Mouse (Mus musculus) myocyte (in vitro differentiated cells): ENCODE data around the gene Eif2s1. TPM values are rescaled to one million over a fixed set of nuclear protein-coding genes. Genes with fewer than 3 reads are reported as not detected.

Experiments
- H3K27me3 ChIP-seq: one replicate; pipeline ENCODE4 v1.6.1; 2011; ENCODE audit not compliant: control insufficient read depth, insufficient read depth, insufficient read length
- H3K36me3 ChIP-seq: one replicate; pipeline ENCODE4 v1.6.1; 2011; ENCODE audit not compliant: control insufficient read depth, insufficient read depth
- H3K4me2 ChIP-seq: one replicate; pipeline ENCODE4 v1.6.1; 2011; ENCODE audit warnings: low read depth, control low read depth
- H3K4me3 ChIP-seq: one replicate; pipeline ENCODE4 v1.5.1; 2011; ENCODE audit warnings: mild to moderate bottlenecking, control low read depth, moderate library complexity
- H3K79me2 ChIP-seq: one replicate; pipeline ENCODE4 v1.6.1; 2011; ENCODE audit not compliant: control insufficient read depth, insufficient read depth
- H3ac ChIP-seq: one replicate; pipeline ENCODE4 v1.6.1; 2011; ENCODE audit not compliant: control insufficient read depth, insufficient read length
- CEBPB ChIP-seq: IDR thresholded peaks from 2 replicates; pipeline ENCODE4 v1.6.1; 2011; ENCODE audit warnings: mild to moderate bottlenecking, moderate library complexity; ENCODE audit not compliant: poor library complexity, insufficient read depth, severe bottlenecking
- E2F4 ChIP-seq: IDR thresholded peaks from one replicate; pipeline ENCODE4 v1.6.1; 2011; ENCODE audit warnings: mild to moderate bottlenecking, control low read depth, moderate library complexity; ENCODE audit not compliant: insufficient read depth
- MAX ChIP-seq: IDR thresholded peaks from one replicate; pipeline ENCODE4 v1.6.1; 2011; ENCODE audit warnings: low read depth, mild to moderate bottlenecking, control low read depth
- MYOD1 ChIP-seq, 3 experiments: IDR thresholded peaks; one replicate each; pipeline ENCODE4 v1.6.1; 2011; ENCODE audit warnings: control low read depth in 2 of 3, low read depth in 2 of 3, mild to moderate bottlenecking in 2 of 3, moderate library complexity in 1 of 3; ENCODE audit not compliant: insufficient read length in 2 of 3, control insufficient read depth in 1 of 3
- MYOG ChIP-seq, 3 experiments: IDR thresholded peaks; one replicate each; pipeline ENCODE4 v1.6.1; 2011; ENCODE audit warnings: control low read depth in 2 of 3, low read depth in 2 of 3, mild to moderate bottlenecking in 2 of 3; ENCODE audit not compliant: insufficient read length in 2 of 3, control insufficient read depth in 1 of 3, insufficient read depth in 1 of 3
- POLR2A ChIP-seq: IDR thresholded peaks from one replicate; pipeline ENCODE4 v1.6.1; 2011; ENCODE audit warnings: low read depth, mild to moderate bottlenecking, control low read depth, moderate library complexity; ENCODE audit not compliant: insufficient read length
- POLR2AphosphoS2 ChIP-seq: IDR thresholded peaks from one replicate; pipeline ENCODE4 v1.6.1; 2011; ENCODE audit warnings: low read depth, control low read depth; ENCODE audit not compliant: insufficient read length
- REST ChIP-seq: IDR thresholded peaks from one replicate; pipeline ENCODE4 v1.6.1; 2011; ENCODE audit warnings: mild to moderate bottlenecking, control low read depth, moderate library complexity; ENCODE audit not compliant: insufficient read depth, insufficient read length
- SRF ChIP-seq: IDR thresholded peaks from one replicate; pipeline ENCODE4 v1.6.1; 2011; ENCODE audit warnings: low read depth; ENCODE audit not compliant: control insufficient read depth, insufficient read length
- TCF12 ChIP-seq: IDR thresholded peaks from one replicate; pipeline ENCODE4 v1.6.1; 2011; ENCODE audit warnings: mild to moderate bottlenecking, control low read depth; ENCODE audit not compliant: poor library complexity, insufficient read depth, severe bottlenecking
- TCF3 ChIP-seq: IDR thresholded peaks from one replicate; pipeline ENCODE4 v1.6.1; 2011; ENCODE audit warnings: low read depth, control low read depth; ENCODE audit not compliant: insufficient read length
- USF1 ChIP-seq: IDR thresholded peaks from one replicate; pipeline ENCODE4 v1.6.1; 2011; ENCODE audit warnings: low read depth, mild to moderate bottlenecking, control low read depth, moderate library complexity
- polyA plus RNA-seq: library from polyadenylated mRNA; unstranded; fragments of >200 nt; fragmentation: generic; extraction: Trizol; gene quantifications from one replicate; pipeline ENCODE4 v1.2.1, GENCODE M21; 2012; ENCODE audit warnings: missing spikeins

Gene Eif2s1
- polyA plus RNA-seq, 1 experiment: 45.6 TPM

- TF ChIP-seq POLR2A: no peak
- TF ChIP-seq TCF3: no peak
- peak; percentile 52; the same call in 1 of the 2 replicates for TF ChIP-seq CEBPB
- no peak overlapping the region for H3K4me2 ChIP-seq
- no peaks in the 10 kb centered on the region for H3K79me2 ChIP-seq
- no peak overlapping the region for H3K4me3 ChIP-seq
- no peaks in the 10 kb centered on the region for H3K27me3 ChIP-seq
- H3ac ChIP-seq: no peak overlapping the region
- H3K36me3 ChIP-seq: no peaks in the 10 kb centered on the region
These were observed 52.8 kb downstream of the Eif2s1 start for GRCm38 (mm10) chr12:78914458-78914857.

GRCm38 (mm10) chr12:78915561-78915960 lies 53.9 kb downstream of the Eif2s1 start:
- H3K4me2 ChIP-seq: no peak overlapping the region
- H3K79me2 ChIP-seq: no peaks in the 10 kb centered on the region
- no peak overlapping the region for H3ac ChIP-seq
- TF ChIP-seq TCF12: no peak
- no peak for TF ChIP-seq MAX
- no peak for TF ChIP-seq MYOG (IDR thresholded peaks at IDR 0.05; ENCODE audit: control insufficient read depth in 1 of 3, insufficient read depth in 1 of 3, insufficient read length in 2 of 3, low read depth in 2 of 3)
- no peak for TF ChIP-seq POLR2AphosphoS2
- no peak for TF ChIP-seq CEBPB
- TF ChIP-seq POLR2A: no peak
- no peak for TF ChIP-seq E2F4
- no peak for TF ChIP-seq MYOD1 (IDR thresholded peaks at IDR 0.05; ENCODE audit: control insufficient read depth in 1 of 3, insufficient read length in 2 of 3, low read depth in 2 of 3)
- TF ChIP-seq REST: no peak
- no peaks in the 10 kb centered on the region for H3K27me3 ChIP-seq
- H3K36me3 ChIP-seq: no peaks in the 10 kb centered on the region
- no peak overlapping the region for H3K4me3 ChIP-seq

- no peak overlapping the region for H3K4me3 ChIP-seq
- no peak for TF ChIP-seq TCF12
- no peak for TF ChIP-seq USF1
- no peak for TF ChIP-seq POLR2A
- no peak for TF ChIP-seq MAX
- TF ChIP-seq REST: no peak
- TF ChIP-seq E2F4: no peak
- TF ChIP-seq MYOG (IDR thresholded peaks at IDR 0.05; ENCODE audit: control insufficient read depth in 1 of 3, insufficient read depth in 1 of 3, insufficient read length in 2 of 3, low read depth in 2 of 3): no peak
- no peak for TF ChIP-seq CEBPB
- H3K27me3 ChIP-seq: no peaks in the 10 kb centered on the region
- no peaks in the 10 kb centered on the region for H3K79me2 ChIP-seq
- no peaks in the 10 kb centered on the region for H3K36me3 ChIP-seq
- no peak overlapping the region for H3ac ChIP-seq
- no peak overlapping the region for H3K4me2 ChIP-seq
These were observed 54.7 kb downstream of the Eif2s1 start for GRCm38 (mm10) chr12:78916278-78916677.

- TF ChIP-seq CEBPB (no peak), TCF3 (no peak), REST (no peak), MYOG (IDR thresholded peaks at IDR 0.05; ENCODE audit: control insufficient read depth in 1 of 3, insufficient read depth in 1 of 3, insufficient read length in 2 of 3, low read depth in 2 of 3) (no peak), POLR2AphosphoS2 (no peak), E2F4 (no peak), TCF12 (no peak), USF1 (no peak), MYOD1 (IDR thresholded peaks at IDR 0.05; ENCODE audit: control insufficient read depth in 1 of 3, insufficient read length in 2 of 3, low read depth in 2 of 3) (no peak), POLR2A (no peak), SRF (no peak), MAX (no peak)
- Histone ChIP-seq H3ac (no peak overlapping the region), H3K36me3 (no peaks in the 10 kb centered on the region), H3K79me2 (no peaks in the 10 kb centered on the region), H3K4me2 (peak overlapping the region; percentile 50), H3K27me3 (no peaks in the 10 kb centered on the region), H3K4me3 (no peak overlapping the region)
These were observed 56.8 kb downstream of the Eif2s1 start for GRCm38 (mm10) chr12:78918227-78919078.

- Histone ChIP-seq H3K27me3 (no peaks in the 10 kb centered on the region), H3ac (no peak overlapping the region), H3K79me2 (no peaks in the 10 kb centered on the region), H3K4me3 (no peak overlapping the region), H3K36me3 (no peaks in the 10 kb centered on the region), H3K4me2 (peak overlapping the region; percentile 43)
- TF ChIP-seq REST (no peak), E2F4 (peak; percentile 30), SRF (no peak), POLR2A (no peak), CEBPB (peak; percentile 91)
These were observed 57.6 kb downstream of the Eif2s1 start for GRCm38 (mm10) chr12:78919079-78919712.
